Mouse (Mus musculus) ovary, adult 18-20 months (tissue): ENCODE results near the gene Slc10a7.
"Not testable (repeated sequence)": the region's sequence is repeated elsewhere in the genome, so short reads cannot be mapped to it uniquely, and the experiment has no call there.

Source experiments
- DNase-seq: peaks from one replicate; pipeline ENCODE4 v3.0.0; 2022; ENCODE audit warnings: low spot score, mixed read lengths

Gene Slc10a7

GRCm38 (mm10) chr8:78545153-78545817 lies 36.1 kb downstream of the Slc10a7 start:
- DNase-seq: not testable (repeated sequence)

GRCm38 (mm10) chr8:78549971-78550751 lies 41.0 kb downstream of the Slc10a7 start:
- no peak for DNase-seq

- no peak for DNase-seq
Measured at GRCm38 (mm10) chr8:78550752-78551134, 41.6 kb downstream of the Slc10a7 start.

GRCm38 (mm10) chr8:78555817-78556216 lies 46.7 kb downstream of the Slc10a7 start:
- no peak for DNase-seq

GRCm38 (mm10) chr8:78556773-78557434 lies 47.8 kb downstream of the Slc10a7 start:
- DNase-seq: no peak

GRCm38 (mm10) chr8:78561620-78562019 lies 52.5 kb downstream of the Slc10a7 start:
- no peak for DNase-seq

GRCm38 (mm10) chr8:78563466-78564058 lies 54.4 kb downstream of the Slc10a7 start:
- no peak for DNase-seq

- no peak for DNase-seq
Measured at GRCm38 (mm10) chr8:78564200-78564599, 55.1 kb downstream of the Slc10a7 start.

- no peak for DNase-seq
Measured at GRCm38 (mm10) chr8:78568196-78568595, 59.0 kb downstream of the Slc10a7 start.

GRCm38 (mm10) chr8:78571528-78571927 lies 62.4 kb downstream of the Slc10a7 start:
- DNase-seq: no peak

- DNase-seq: no peak
Measured at GRCm38 (mm10) chr8:78574207-78574606, 65.1 kb downstream of the Slc10a7 start.

GRCm38 (mm10) chr8:78577569-78577968 lies 68.4 kb downstream of the Slc10a7 start:
- DNase-seq: no peak

- no peak for DNase-seq
Measured at GRCm38 (mm10) chr8:78578036-78578435, 68.9 kb downstream of the Slc10a7 start.

GRCm38 (mm10) chr8:78584011-78584776 lies 75.0 kb downstream of the Slc10a7 start:
- DNase-seq: no peak

- no peak for DNase-seq
Measured at GRCm38 (mm10) chr8:78584863-78585262, 75.7 kb downstream of the Slc10a7 start.

GRCm38 (mm10) chr8:78595481-78595908 lies 86.3 kb downstream of the Slc10a7 start:
- DNase-seq: no peak

GRCm38 (mm10) chr8:78598237-78598636 lies 89.1 kb downstream of the Slc10a7 start:
- DNase-seq: no peak

GRCm38 (mm10) chr8:78603084-78603483 lies 93.9 kb downstream of the Slc10a7 start:
- no peak for DNase-seq

GRCm38 (mm10) chr8:78604426-78604825 lies 95.3 kb downstream of the Slc10a7 start:
- no peak for DNase-seq

GRCm38 (mm10) chr8:78609301-78609700 lies 100.2 kb downstream of the Slc10a7 start:
- DNase-seq: no peak

GRCm38 (mm10) chr8:78611019-78611418 lies 101.9 kb downstream of the Slc10a7 start:
- no peak for DNase-seq

GRCm38 (mm10) chr8:78622362-78622761 lies 113.2 kb downstream of the Slc10a7 start:
- DNase-seq: no peak
